In the genomic region with DNA sequence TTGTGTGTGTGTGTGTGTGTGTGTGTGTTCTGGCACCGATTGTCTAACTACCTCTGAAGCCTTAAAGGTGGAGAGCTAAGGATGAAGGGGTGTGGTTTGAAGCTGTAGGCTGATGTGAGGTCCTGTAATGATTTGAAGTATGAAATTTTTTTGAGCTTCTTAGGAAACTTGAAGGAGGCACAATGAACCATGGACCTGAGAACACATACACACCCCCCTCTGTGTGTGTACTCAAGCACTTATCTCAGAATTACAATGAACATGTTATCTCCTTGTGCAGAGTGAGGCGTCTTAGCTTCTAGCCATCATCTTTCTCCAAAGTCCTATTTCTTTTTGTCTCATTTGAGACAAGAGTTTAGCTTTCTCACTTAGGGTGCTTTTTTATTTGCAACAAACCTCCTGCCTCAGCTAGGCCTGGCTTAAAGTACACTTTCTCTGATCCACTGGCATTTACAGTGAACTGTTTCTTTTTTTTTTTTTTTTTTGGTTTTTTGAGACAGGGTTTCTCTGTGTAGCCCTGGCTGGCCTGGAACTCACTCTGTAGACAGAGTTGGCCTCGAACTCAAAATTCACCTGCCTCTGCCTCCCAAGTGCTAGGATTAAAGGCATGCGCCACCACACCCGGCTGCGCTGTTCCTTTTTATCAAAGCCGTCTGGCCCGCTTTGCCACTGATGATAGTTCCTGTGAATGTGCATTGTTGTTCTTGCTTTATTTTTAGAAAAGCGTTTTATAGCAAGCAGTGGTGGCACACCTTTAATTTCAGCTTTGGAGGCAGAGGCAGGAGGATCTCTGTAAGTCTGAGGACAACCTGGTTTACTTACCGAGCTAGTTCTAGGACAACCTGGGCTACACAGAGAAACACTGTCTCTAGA, we compare ENCODE assay signal across 1 mouse cellular context.
TF ChIP-seq lines count a peak whose summit lies in the region.

No protein-coding gene starts in this region.

TF ChIP-seq in CH12.LX, 34 proteins besides CTCF, POLR2A, EP300 and RAD21 (continued from another document):
- no peak for TF ChIP-seq ELF1 (IDR thresholded peaks at IDR 0.05; ENCODE audit: low read depth, low read length)
